Mouse (Mus musculus): ENCODE data around the gene Tep1. TPM values are rescaled to one million over a fixed set of nuclear protein-coding genes. Genes with fewer than 3 reads are reported as not detected.
"Not testable (repeated sequence)": the region's sequence is repeated elsewhere in the genome, so short reads cannot be mapped to it uniquely, and the experiment has no call there.

The Tep1 gene
- total RNA-seq, 4 experiments from 2014 or later, result 7.2 to 9.4 (median 8.4) TPM

DNA sequence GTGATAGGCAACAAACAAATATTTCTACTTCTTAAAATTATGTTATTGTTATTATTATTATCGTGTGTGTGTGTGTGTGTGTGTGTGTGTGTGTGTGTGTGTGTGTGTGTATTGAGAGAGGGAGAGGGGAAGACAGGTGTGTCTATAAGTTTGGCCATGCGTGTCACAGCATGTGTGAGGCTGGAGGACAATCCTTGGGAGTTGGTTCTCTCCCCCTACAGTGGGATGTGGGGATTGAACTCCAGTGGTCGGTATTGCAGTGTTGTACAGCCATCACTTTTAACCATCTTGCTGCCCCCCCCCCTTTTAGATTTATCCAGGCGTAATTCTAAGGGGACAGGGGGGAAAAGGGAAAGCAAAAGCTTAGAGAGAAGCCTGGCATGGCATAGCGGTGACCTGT lies 1.7 kb downstream of the Tep1 start:
- DNase-seq (ENCODE audit: low spot score in 2 of 2), result no peak

DNA sequence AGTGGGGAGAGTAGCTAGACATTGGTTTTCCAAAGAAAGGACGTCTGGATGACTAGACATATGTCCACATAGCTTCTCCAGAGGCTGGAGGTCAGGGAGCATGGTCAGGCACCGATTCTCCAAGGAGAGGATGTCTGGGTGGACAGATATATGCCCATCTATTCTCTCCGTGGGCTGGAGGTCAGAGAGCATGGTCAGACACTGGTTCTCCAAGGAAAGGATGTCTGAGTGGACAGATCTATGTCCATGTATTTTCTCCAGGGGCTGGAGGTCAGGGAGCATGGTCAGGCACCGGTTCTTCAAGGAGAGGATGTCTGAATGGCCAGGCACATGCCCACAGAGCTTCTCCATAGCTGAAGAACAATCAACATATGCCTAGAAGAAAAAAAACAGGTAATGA lies 2.1 kb downstream of the Tep1 start:
- DNase-seq (ENCODE audit: low spot score in 2 of 2), result no peak

DNA sequence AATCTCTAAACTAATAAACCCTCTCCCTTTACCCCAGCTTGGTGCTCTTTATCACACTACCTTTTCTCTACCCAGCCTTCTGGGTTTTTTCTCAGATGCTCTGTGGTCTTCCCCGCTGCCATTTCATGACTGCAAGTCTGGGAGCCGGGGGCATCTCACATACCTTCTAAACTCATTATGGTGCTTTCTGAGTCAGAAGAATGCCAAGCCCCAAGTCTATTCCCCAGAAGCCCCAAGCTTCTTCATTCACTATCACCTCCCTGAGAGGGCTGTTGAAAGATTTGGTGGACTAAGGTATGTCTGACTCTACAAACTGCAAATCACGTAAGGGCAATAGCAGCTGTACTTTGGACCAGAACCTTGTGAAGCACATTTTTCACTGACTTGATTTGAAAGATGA lies 3.4 kb downstream of the Tep1 start:
- DNase-seq (ENCODE audit: low spot score in 2 of 2), result no peak

GRCm38 (mm10) chr14:50865005-50865404 lies 5.4 kb downstream of the Tep1 start:
- not testable (repeated sequence) for DNase-seq (ENCODE audit: low spot score in 2 of 2)

DNA sequence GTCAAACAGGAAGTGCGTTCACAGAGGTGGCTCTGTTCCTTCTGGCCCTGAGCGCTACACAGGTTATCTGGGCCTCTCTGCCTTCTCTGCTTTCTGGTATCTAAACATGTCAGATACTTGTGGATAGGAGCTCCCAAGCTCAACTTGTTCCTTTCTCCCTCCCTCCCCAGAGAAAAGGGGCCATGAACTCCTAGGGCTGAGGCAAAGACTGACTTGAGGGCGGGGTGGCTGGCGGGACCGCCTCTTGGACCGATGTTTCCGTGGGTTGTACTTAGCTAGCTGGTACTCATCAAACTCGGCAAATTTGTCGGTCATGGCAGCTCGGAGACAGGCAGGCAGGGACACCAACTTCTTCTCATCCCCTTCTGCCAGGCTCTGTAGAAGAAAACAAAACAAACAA lies 7.7 kb downstream of the Tep1 start:
- DNase-seq (ENCODE audit: low spot score in 2 of 2), result no peak

- DNase-seq (ENCODE audit: low spot score in 2 of 2), result no peak
Observed at GRCm38 (mm10) chr14:50855788-50856187, 14.6 kb downstream of the Tep1 start.

GRCm38 (mm10) chr14:50837236-50837635 lies 33.1 kb downstream of the Tep1 start:
- DNase-seq (ENCODE audit: low spot score in 2 of 2), result no peak

DNA sequence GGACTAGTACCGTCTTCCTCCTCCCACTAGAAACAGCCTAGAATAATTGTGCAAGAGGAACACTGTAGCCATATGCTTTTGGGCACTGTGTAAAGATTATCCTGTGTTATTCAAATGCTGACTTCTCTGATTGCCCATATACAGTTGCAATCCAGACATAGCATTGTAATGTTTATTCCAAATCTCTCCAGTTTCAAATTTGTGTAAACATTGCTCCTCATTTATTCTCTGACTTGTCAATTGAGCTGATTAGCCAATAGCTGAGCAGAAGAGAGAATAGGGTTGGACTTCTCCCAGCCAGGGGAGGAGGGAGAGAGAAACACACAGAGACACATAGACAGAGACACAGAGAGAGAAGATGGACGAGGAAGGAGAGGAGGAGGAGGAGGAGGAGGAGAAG lies 35.9 kb downstream of the Tep1 start:
- DNase-seq (ENCODE audit: low spot score in 2 of 2), result no peak

GRCm38 (mm10) chr14:50833964-50834363 lies 36.4 kb downstream of the Tep1 start:
- no peak for DNase-seq (ENCODE audit: low spot score in 2 of 2)

GRCm38 (mm10) chr14:50829878-50830277 lies 40.5 kb downstream of the Tep1 start:
- no peak for DNase-seq (ENCODE audit: low spot score in 2 of 2)

DNA sequence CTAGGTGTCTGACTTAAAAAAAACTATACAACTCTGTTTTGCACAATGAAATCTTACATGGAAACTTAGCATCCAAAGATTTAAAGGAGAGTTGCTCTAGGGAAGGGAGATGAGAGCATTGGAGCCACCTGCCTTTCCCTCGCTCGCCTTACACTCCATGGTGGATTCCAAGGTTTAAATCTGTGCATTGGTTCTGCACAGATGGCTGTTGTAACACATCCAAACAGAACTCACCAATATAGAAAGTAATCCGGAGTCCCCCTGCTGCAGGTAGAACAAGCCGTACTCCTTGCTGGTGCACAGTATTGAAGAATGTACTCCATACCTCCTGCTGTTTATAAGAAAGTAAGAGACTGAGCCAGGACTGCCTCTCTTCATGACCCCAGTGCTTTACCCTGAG lies 43.8 kb downstream of the Tep1 start:
- no peak for DNase-seq (ENCODE audit: low spot score in 2 of 2)

DNA sequence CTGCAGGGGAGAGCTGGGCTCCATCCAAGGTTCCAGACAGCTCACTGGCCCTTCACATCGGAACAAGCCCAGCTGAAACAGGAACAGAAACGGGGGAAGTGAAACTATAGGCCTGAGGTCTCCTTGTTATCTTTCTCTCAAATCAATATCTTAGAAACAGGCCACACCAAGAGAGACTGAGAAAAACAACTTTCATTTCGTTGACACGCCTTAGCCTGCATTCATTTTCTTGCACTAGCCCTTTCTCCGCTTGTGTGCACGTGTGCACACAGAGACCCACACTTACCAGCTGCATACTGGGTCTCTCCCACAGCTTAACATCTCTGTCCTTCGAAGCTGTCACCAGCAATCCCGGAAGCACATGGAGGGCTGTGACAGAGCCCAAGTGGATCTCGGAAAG lies 46.1 kb downstream of the Tep1 start:
- DNase-seq (ENCODE audit: low spot score in 2 of 2), result no peak

DNA sequence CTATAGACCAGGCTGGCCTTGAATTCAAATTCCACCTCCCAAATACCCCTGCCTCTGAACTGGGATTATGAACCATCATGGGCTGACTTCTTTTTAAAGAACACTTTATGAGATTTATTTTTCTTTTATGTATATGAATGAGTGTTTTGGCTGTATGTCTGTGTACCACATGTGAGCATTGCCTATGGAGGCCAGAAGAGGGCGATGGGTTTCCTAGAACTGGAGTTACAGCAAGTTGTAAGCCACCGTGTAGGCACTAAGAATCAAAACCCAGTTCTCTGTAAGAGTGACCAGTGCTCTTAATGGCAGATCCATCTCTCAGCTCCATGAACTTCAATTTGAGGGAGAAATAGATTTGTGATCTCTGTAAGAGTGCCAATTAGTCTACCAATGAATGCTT lies 47.1 kb downstream of the Tep1 start:
- no peak for DNase-seq (ENCODE audit: low spot score in 2 of 2)

- no peak for DNase-seq (ENCODE audit: low spot score in 2 of 2)
Observed at GRCm38 (mm10) chr14:50813060-50813459, 57.3 kb downstream of the Tep1 start.

DNA sequence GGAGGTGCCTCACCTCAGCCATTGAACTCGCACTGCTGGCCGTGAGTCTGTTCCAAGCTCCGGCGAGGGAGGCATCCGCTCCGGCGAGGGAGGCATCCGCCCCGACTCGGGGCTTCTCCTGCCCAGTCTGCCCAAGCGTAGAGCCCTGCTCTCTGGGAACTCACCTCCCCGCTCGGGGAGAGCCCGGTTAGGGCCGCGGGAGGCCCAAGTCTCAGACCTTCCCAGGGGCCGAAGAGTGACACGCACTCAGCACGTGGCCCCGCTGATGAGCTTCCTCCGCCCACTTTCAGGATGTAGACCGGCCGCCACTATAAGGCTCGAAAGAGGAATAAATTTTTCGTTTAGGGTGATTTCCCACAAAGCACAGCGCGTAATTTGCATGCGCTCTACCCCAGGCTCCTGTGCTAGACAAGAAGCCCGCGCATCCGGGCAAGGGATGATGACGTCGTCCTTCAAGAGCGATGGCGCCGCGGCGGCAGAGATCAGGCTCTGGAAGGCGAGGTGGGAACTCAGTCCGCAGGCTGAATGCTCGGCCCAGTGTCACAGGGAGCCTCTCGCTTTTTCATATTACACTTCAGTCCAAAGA lies 62.8 kb downstream of the Tep1 start, which contains the start of the genes Ccnb1ip1 and Parp2:
Gene Ccnb1ip1, minus strand, starts transcription at position 246 of the 586 bp plus-strand sequence.
Gene Parp2, plus strand, starts transcription at position 355 of the 586 bp plus-strand sequence.
- peak; percentile 94 for DNase-seq (ENCODE audit: low spot score in 2 of 2)

DNA sequence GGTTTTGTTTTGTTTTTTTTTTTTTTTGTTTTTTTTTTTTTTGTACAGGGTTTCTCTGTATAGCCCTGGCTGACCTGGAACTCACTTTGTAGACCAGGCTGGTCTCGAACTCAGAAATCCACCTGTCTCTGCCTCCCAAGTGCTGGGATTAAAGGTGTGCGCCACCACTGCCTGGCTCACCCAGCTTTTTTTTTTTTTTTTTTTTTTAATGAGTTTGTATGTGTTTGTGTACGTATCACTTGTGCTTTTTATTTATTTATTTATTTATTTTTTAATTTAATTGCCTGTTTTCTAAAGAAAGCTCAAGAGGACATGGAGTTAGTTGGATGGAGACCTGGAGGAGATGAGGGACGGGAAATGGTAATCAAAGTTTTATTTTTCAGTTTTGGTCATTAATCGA lies 63.9 kb downstream of the Tep1 start:
- DNase-seq (ENCODE audit: low spot score in 2 of 2), result not testable (repeated sequence)

- no peak for DNase-seq (ENCODE audit: low spot score in 2 of 2)
Observed at GRCm38 (mm10) chr14:50804683-50805082, 65.7 kb downstream of the Tep1 start.

GRCm38 (mm10) chr14:50802843-50803562 lies 67.4 kb downstream of the Tep1 start:
- DNase-seq (ENCODE audit: low spot score in 2 of 2), result no peak

DNA sequence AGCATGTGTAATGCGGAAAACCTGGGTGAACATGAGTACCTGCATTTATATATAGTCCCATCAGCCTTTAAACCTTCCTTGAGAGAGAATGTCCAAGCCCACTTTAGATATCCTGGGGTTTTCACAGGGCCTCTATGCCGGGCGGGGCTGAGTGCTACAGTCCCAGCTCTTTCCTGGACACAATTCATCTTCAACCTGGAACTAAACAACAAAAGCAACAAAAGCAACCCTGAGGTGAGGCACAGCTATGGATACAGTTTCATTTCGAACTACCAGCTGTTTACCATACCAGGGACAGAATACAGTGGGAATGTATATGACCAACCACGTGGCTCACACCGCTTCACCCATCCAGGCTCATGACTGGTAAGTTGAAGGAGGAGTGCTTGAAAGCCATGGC lies 67.9 kb downstream of the Tep1 start:
- no peak for DNase-seq (ENCODE audit: low spot score in 2 of 2)

- DNase-seq (ENCODE audit: low spot score in 2 of 2), result no peak
Observed at GRCm38 (mm10) chr14:50799502-50800259, 70.7 kb downstream of the Tep1 start.

GRCm38 (mm10) chr14:50798512-50798911 lies 71.8 kb downstream of the Tep1 start:
- no peak for DNase-seq (ENCODE audit: low spot score in 2 of 2)

DNA sequence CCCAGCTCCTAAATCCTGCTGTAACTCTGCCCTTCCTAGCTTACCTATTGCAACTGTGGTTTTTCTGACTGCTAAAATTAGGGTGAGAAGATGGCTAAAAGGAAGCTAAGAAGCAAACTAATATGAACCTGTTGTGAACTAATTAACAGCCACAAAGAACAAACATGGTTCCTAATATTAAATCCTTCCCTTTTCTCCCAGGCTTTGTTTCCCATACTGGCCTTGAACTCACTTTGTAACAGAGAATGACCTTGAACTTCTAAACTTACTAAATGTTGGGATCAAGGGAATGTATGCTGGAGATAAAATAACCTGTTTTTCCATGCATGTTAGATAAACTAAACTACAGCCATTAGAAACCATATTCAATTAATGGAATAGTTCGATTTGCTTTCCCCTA lies 73.9 kb downstream of the Tep1 start:
- DNase-seq (ENCODE audit: low spot score in 2 of 2), result no peak

Data from gastrocnemius, adult 8-10 months (tissue).